Mouse (Mus musculus): ENCODE results near the gene Cep170.

GRCm38 (mm10) chr1:176812491-176813291, 1.2 kb downstream of the Cep170 start:
- TF ChIP-seq GATA1 (IDR thresholded peaks at IDR 0.05; ENCODE audit: borderline replicate concordance, low read length) (no peak), CTCF (IDR thresholded peaks at IDR 0.05; ENCODE audit: low read depth, low read length) (no peak), TAL1 (conservative IDR thresholded peaks at IDR 0.05; ENCODE audit: low read depth, low read length) (no peak), GATA2 (IDR thresholded peaks at IDR 0.05; ENCODE audit: borderline replicate concordance, low read depth, low read length) (no peak), POLR2AphosphoS5 (IDR thresholded peaks at IDR 0.05; ENCODE audit: insufficient replicate concordance, low read depth, low read length) (no peak)
